Mouse (Mus musculus) kidney, postnatal 0 days (tissue): ENCODE data around the gene Sbf2. TPM values are rescaled to one million over a fixed set of nuclear protein-coding genes. Genes with fewer than 3 reads are reported as not detected.

Experiments used
- ATAC-seq: fragments of 200-750 bp; cut with Nextera tagmentation; replicated peaks from 2 replicates; pipeline ENCODE4 v1.8.0; 2017; ENCODE audit warnings: low read depth, moderate number of reproducible peaks, moderate TSS enrichment, moderate library complexity; ENCODE audit not compliant: low FRiP score
- DNase-seq: peaks from one replicate; pipeline ENCODE4 v3.0.0-alpha.2; 2016; ENCODE audit warnings: low spot score
- H3K27ac ChIP-seq: fragments of 300-500 bp; sonication (generic); 2 replicates; pipeline ENCODE4 v1.5.1; 2014; ENCODE audit warnings: mild to moderate bottlenecking
- H3K27me3 ChIP-seq: fragments of 300-500 bp; sonication (generic); 2 replicates; pipeline ENCODE4 v1.6.1; 2014; ENCODE audit warnings: low read length, mixed read lengths; ENCODE audit not compliant: insufficient read depth
- H3K36me3 ChIP-seq: fragments of 300-500 bp; sonication (generic); 2 replicates; pipeline ENCODE4 v1.6.1; 2014; ENCODE audit warnings: low read length, mixed read lengths; ENCODE audit not compliant: insufficient read depth
- H3K4me1 ChIP-seq: fragments of 300-500 bp; sonication (generic); replicated peaks from 2 replicates; pipeline ENCODE4 v1.6.1; 2014; ENCODE audit warnings: antibody characterized with exemption, low read length, mixed read lengths; ENCODE audit not compliant: insufficient read depth
- H3K4me2 ChIP-seq: fragments of 300-500 bp; sonication (generic); 2 replicates; pipeline ENCODE4 v1.6.1; 2014; ENCODE audit warnings: mild to moderate bottlenecking, low read length, moderate library complexity, mixed read lengths
- H3K4me3 ChIP-seq: fragments of 300-500 bp; sonication (generic); replicated peaks from 2 replicates; pipeline ENCODE4 v1.5.1; 2014; ENCODE audit warnings: low read depth, low read length
- H3K9ac ChIP-seq: fragments of 300-500 bp; sonication (generic); 2 replicates; pipeline ENCODE4 v1.6.1; 2014; ENCODE audit warnings: low read depth, low read length
- H3K9me3 ChIP-seq: fragments of 300-500 bp; sonication (generic); replicated peaks from 2 replicates; pipeline ENCODE4 v1.6.1; 2016; ENCODE audit warnings: low read length, inconsistent platforms, mixed read lengths
- CTCF ChIP-seq: IDR thresholded peaks from 2 replicates; pipeline ENCODE4 v1.5.1; 2016; ENCODE audit warnings: antibody characterized with exemption, low read depth, mild to moderate bottlenecking, moderate library complexity
- WGBS: fragments of 180-500 bp; shearing (Covaris S2); extraction: QIAGEN DNeasy Blood & Tissue Kit; methylation state at CpG from one replicate; pipeline ENCODE4 v1.1.7; 2014; 5-methylcytosine and 5-hydroxymethylcytosine counted together
- polyA plus RNA-seq: library from polyadenylated mRNA; unstranded; fragments of >200 nt; fragmentation: Nextera tagmentation; extraction: Ambion mirVana; gene quantifications from 2 replicates; pipeline ENCODE4 v1.2.1, GENCODE M21; 2015

Sbf2 gene
- polyA plus RNA-seq, 1 experiment from 2014 or later: 27.5 TPM

DNA sequence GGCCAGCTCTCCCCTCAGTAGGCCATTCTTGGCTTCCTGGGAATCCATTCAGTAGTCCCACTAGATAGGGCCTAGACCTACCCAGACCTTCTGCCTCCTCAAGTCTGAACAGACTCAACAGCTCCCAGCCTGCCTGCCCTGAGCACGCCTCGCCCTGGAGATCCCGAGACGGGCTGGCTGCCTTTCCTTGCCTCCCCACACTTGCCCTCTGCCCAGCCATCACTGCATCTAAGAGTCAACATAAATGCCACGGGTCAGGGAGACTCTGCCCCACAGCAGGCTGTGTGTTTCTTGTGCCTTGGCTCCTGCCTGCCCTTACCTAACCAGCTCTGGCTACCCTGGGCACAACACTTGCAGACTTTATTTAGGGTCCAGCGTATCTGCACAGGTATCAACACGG lies 316.6 kb downstream of the Sbf2 start:
- Histone ChIP-seq H3K36me3 (no peaks in the 10 kb centered on the region), H3K4me1 (peaks cover 17% of the 10 kb centered on the region), H3K4me2 (no peak overlapping the region), H3K27me3 (no peaks in the 10 kb centered on the region), H3K9me3 (no peaks in the 10 kb centered on the region), H3K4me3 (no peak overlapping the region), H3K9ac (0 out of 2 replicates have a peak overlapping the region, but pooled peaks have one; percentile 49), H3K27ac (peak overlapping the region; percentile 94)
- no peak for DNase-seq
- ATAC-seq: no peak
- WGBS: 80% methylated on average over 7 of the region's 7 CpGs
- TF ChIP-seq CTCF: no peak

DNA sequence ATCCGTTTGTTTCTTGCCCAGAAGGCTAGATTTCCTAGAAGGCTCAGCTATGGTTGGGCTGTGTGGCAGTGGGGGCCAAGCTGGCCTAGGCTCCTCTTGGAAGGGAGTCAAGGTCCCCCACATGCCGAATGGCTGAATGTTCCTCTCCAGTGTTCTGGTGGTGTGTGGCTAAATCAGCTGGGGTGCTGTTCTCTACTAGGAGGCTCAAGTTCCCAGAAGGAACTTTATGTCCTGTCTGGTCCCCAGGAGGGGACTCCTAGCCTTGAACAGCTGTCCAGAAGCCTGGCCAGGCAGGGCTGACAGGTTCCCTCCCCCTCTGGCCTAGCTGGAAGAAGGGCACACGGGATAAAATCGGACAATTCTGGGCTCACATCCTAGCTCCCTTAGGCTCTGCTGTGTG lies 317.1 kb downstream of the Sbf2 start:
- Histone ChIP-seq H3K36me3 (no peaks in the 10 kb centered on the region), H3K4me1 (peaks cover 17% of the 10 kb centered on the region), H3K9me3 (no peaks in the 10 kb centered on the region), H3K27me3 (no peaks in the 10 kb centered on the region), H3K27ac (peak overlapping the region; percentile 94), H3K4me3 (no peak overlapping the region), H3K4me2 (no peak overlapping the region), H3K9ac (peak overlapping the region; percentile 49; the same call in 1 of the 2 replicates)
- no peak for DNase-seq
- ATAC-seq: no peak; the same call in 1 of the 2 replicates
- 30% methylated on average over 4 of the region's 4 CpGs for WGBS
- no peak for TF ChIP-seq CTCF

GRCm38 (mm10) chr7:110296889-110297603 lies 317.7 kb downstream of the Sbf2 start:
- no peaks in the 10 kb centered on the region for H3K9me3 ChIP-seq
- H3K4me1 ChIP-seq: peaks cover 17% of the 10 kb centered on the region
- 18% methylated on average over 17 of the region's 17 CpGs for WGBS
- no peaks in the 10 kb centered on the region for H3K36me3 ChIP-seq
- H3K9ac ChIP-seq: peak overlapping the region; percentile 49
- DNase-seq: peak; percentile 96
- TF ChIP-seq CTCF: no peak
- H3K4me2 ChIP-seq: no peak overlapping the region
- peak; percentile 88 for ATAC-seq
- H3K27ac ChIP-seq: peak overlapping the region; percentile 94
- no peaks in the 10 kb centered on the region for H3K27me3 ChIP-seq
- no peak overlapping the region for H3K4me3 ChIP-seq

DNA sequence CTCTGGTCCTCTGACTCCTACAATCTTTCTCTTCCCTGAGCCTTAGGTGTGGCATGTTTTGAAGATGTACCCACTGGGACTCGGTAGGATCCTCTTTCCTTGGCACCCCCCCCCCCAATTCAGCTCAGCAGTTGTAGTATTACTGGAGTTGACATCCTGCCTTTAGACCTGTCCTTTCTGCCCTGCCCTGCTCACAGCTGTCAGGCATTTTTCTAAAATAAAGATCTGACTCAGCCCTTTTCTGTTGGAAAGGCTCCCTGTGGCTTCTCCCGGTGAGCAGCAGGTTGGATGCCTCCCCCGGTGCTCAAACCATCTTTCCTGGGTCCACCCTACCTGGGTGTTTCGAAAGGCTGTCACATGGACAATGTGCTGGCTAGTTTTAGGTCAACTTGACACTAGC lies 325.1 kb downstream of the Sbf2 start:
- TF ChIP-seq CTCF: no peak
- Histone ChIP-seq H3K4me1 (peaks cover 3% of the 10 kb centered on the region; the same call in 1 of the 2 replicates), H3K36me3 (no peaks in the 10 kb centered on the region), H3K27ac (peak overlapping the region; percentile 19; the same call in 1 of the 2 replicates), H3K4me2 (no peak overlapping the region), H3K9me3 (no peaks in the 10 kb centered on the region), H3K27me3 (no peaks in the 10 kb centered on the region), H3K4me3 (no peak overlapping the region), H3K9ac (no peak overlapping the region)
- ATAC-seq: no peak
- no peak for DNase-seq
- 69% methylated on average over 4 of the region's 4 CpGs for WGBS

- H3K27ac ChIP-seq: no peak overlapping the region; the same call in 1 of the 2 replicates
- peak; percentile 31; the same call in 1 of the 2 replicates for ATAC-seq
Observed at GRCm38 (mm10) chr7:110288731-110289191, 326.0 kb downstream of the Sbf2 start.

DNA sequence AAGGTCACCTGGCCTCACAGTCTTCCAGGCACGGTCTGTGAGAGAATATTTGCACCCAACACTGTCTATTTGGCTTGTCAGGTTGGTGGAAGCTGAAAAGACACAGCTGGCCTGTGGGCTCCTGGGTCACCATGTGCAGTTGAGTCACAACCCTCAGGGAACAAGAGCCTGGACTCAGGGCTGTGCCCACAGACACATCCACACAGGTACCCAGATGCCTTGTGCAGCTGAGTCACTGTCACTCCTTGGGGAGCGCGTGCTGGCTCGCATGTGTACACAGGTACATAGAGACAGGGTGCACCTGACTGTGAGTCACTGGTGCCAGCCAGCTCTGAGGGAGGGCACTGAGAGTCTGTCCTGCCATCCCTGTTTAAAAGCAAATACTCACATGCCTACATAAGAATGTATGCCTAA lies 326.5 kb downstream of the Sbf2 start:
- Histone ChIP-seq H3K4me2 (no peak overlapping the region), H3K4me3 (no peak overlapping the region), H3K27me3 (no peaks in the 10 kb centered on the region), H3K36me3 (no peaks in the 10 kb centered on the region), H3K9me3 (no peaks in the 10 kb centered on the region), H3K9ac (no peak overlapping the region), H3K27ac (peak overlapping the region; percentile 44; the same call in 1 of the 2 replicates), H3K4me1 (peaks cover 3% of the 10 kb centered on the region; the same call in 1 of the 2 replicates)
- ATAC-seq: no peak; the same call in 1 of the 2 replicates
- DNase-seq: no peak
- TF ChIP-seq CTCF: no peak
- WGBS: 76% methylated on average over 4 of the region's 4 CpGs

More at GRCm38 (mm10) chr7:110288731-110289191, 326.0 kb downstream of the Sbf2 start:
- no peaks in the 10 kb centered on the region for H3K36me3 ChIP-seq
- H3K9ac ChIP-seq: no peak overlapping the region
- H3K4me1 ChIP-seq: peaks cover 3% of the 10 kb centered on the region; the same call in 1 of the 2 replicates
- no peak overlapping the region for H3K4me3 ChIP-seq
- no peaks in the 10 kb centered on the region for H3K27me3 ChIP-seq
- no peak overlapping the region for H3K4me2 ChIP-seq
- no peak for TF ChIP-seq CTCF
- WGBS: 68% methylated on average over 6 of the region's 6 CpGs
- DNase-seq: peak; percentile 44
- H3K9me3 ChIP-seq: no peaks in the 10 kb centered on the region
